Mouse (Mus musculus) embryonic facial prominence, embryonic 10.5 days (tissue): ENCODE measurements at regions not wholly inside any gene's neighbourhood (a gene's known extent, or its start where the extent isn't known, plus 50 kb on each side); places are given as distances from the start of the nearest gene placed in this dataset.
A peak's percentile ranks its signal among the peaks of the same experiment; 100 is the strongest.

Experiments used
- DNase-seq: peaks from one replicate; pipeline ENCODE4 v3.0.0-alpha.2; 2017; ENCODE audit warnings: low spot score
- H3K27ac ChIP-seq: fragments of 300-500 bp; sonication (generic); replicated peaks from 2 replicates; pipeline ENCODE4 v1.5.1; 2016; ENCODE audit warnings: mild to moderate bottlenecking
- H3K27me3 ChIP-seq: fragments of 300-500 bp; sonication (generic); replicated peaks from 2 replicates; pipeline ENCODE4 v1.6.1; 2016; ENCODE audit warnings: low read depth, mild to moderate bottlenecking; ENCODE audit not compliant: poor library complexity, severe bottlenecking
- H3K36me3 ChIP-seq: fragments of 300-500 bp; sonication (generic); replicated peaks from 2 replicates; pipeline ENCODE4 v1.6.1; 2016; ENCODE audit warnings: mild to moderate bottlenecking, moderate library complexity
- H3K4me1 ChIP-seq: fragments of 300-500 bp; sonication (generic); 2 replicates; pipeline ENCODE4 v1.6.1; 2016
- H3K4me3 ChIP-seq: fragments of 300-500 bp; sonication (generic); 2 replicates; pipeline ENCODE4 v1.5.1; 2016; ENCODE audit warnings: mild to moderate bottlenecking, moderate library complexity
- H3K9me3 ChIP-seq: fragments of 300-500 bp; sonication (generic); 2 replicates; pipeline ENCODE4 v1.6.1; 2016; ENCODE audit warnings: mild to moderate bottlenecking
- WGBS: fragments of 180-500 bp; shearing (Covaris S2); methylation state at CpG from one replicate; pipeline ENCODE4 v1.1.7; 2016; 5-methylcytosine and 5-hydroxymethylcytosine counted together

DNA sequence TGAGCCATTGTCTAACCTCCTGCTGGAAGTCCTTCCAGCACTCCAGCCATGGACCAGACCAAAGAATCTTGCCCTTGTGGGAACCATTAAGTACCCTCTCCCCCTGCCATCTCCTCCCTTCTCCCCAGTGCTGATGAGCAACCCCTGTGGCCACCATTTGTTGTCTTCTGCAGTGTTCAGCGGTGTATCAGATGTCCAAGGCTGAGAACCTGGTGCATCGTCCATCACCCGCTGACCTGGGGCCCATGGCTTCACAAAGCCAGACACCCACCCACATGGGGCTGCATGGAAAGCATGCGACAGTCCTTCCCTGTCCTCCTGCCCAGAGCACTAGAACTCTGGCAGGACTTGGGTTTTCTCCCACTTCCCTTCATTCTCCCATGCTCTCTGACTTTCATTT lies 1596.7 kb downstream of the D3Ertd751e start:
- Histone ChIP-seq H3K27me3 (no peaks in the 10 kb centered on the region), H3K36me3 (no peaks in the 10 kb centered on the region), H3K4me3 (no peak overlapping the region), H3K4me1 (no peaks in the 10 kb centered on the region), H3K9me3 (no peaks in the 10 kb centered on the region), H3K27ac (no peak overlapping the region)
- DNase-seq = no peak
- WGBS = 87% methylated on average over 4 of the region's 4 CpGs

DNA sequence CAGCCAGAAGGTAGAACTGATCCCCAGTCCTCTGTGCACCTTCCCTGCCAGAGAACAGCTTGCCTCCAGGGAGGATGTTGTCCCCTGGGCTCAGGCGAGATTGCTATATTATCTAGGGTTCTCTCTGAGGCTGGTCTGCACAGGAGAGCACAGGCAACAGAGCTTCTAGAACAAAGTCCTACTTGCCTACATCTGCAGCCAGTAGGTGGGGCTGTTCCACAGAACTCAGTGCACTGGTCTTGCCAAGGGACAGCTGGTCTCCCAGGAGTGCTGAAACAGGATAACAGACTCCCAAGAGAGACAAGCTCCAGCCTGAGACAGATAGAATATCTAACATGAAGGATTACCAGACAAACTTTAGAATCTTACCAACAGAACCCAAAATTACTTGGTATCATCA lies 1600.5 kb downstream of the D3Ertd751e start:
- WGBS = 85% methylated on average over 1 of the region's 1 CpGs
- H3K27ac ChIP-seq = no peak overlapping the region
- H3K27me3 ChIP-seq = no peaks in the 10 kb centered on the region
- H3K4me1 ChIP-seq = no peaks in the 10 kb centered on the region
- no peaks in the 10 kb centered on the region for H3K9me3 ChIP-seq
- no peak for DNase-seq
- no peaks in the 10 kb centered on the region for H3K36me3 ChIP-seq
- no peak overlapping the region for H3K4me3 ChIP-seq

DNA sequence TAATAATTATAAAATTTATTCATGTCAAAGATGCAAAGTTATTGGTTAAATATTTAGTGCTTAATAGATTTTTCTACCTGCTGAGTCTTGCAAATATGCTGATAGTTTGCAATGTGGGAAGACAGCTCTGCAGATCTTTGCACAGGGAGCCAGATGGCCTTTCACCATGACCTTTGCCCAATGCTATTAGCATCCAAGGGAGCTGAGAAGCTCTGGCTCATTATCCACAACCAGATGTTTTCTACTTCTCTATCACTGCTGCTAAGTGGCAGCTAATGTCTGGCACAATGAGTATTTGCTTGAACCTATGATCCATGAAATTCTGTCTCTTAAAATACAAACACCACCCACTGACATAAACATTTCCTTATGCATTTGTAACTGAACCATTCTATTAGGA lies 1610.4 kb downstream of the D3Ertd751e start:
- no peaks in the 10 kb centered on the region for H3K4me1 ChIP-seq
- DNase-seq = peak; percentile 24
- no peak overlapping the region for H3K4me3 ChIP-seq
- H3K27me3 ChIP-seq = no peaks in the 10 kb centered on the region
- no peaks in the 10 kb centered on the region for H3K9me3 ChIP-seq
- no peaks in the 10 kb centered on the region for H3K36me3 ChIP-seq
- H3K27ac ChIP-seq = no peak overlapping the region

DNA sequence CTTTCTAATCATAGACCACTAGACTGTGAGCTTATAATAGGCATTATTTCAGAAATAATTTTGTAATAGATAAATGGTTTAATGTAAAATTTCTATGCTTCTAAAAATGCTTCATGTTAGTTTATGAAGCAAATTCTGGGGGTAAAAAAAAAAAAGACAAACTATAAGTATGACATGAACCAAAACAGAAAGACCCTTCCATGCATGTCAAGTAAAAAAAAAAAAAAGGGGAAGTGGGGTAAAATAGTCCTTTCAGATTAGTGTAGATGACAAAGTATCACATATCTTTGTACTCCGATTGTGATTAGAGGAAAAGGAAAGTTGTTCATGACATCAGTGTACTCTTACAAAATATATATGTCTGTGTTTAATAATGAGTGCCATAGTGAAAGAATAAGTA lies 1616.1 kb downstream of the D3Ertd751e start:
- Histone ChIP-seq H3K36me3 (no peaks in the 10 kb centered on the region), H3K4me1 (no peaks in the 10 kb centered on the region), H3K27me3 (no peaks in the 10 kb centered on the region), H3K9me3 (no peaks in the 10 kb centered on the region), H3K4me3 (no peak overlapping the region), H3K27ac (no peak overlapping the region)
- 92% methylated on average over 1 of the region's 1 CpGs for WGBS
- DNase-seq = no peak

DNA sequence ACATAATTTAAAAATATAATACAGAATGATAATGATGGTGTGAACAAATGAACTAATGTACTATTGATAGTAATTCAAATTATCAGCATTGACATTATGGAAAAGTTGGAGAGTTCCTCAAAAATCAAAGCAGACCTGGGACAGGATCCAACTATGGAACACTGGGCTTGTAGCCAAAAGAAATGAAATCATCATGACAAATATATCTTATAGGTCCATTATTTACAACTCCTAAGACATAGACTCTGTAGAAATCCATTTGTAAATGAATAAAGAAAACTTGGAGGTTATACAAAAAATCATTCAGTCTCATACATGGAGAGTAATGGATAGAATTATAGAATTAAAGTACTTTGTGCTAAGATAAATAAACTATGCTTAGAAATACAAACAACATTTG lies 1657.5 kb downstream of the D3Ertd751e start:
- no peak for DNase-seq
- H3K9me3 ChIP-seq = no peaks in the 10 kb centered on the region

DNA sequence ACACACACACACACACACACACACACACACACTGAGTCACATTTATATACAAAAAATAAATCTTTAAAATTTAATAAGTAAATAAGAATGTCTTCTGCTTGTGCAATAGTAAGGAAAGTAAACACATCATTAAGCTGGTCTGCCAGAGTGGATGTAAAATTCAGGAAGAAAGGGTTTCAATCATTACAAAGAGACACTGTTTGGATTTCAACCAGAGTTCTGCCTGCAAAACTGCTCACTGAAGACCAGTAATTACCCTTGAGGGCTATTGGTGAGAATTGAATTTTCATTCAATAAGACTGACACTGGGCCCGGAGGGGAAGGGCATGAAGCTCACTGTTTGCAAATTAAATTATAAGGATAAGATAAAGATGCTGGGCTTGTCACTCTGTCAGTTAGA lies 1682.5 kb downstream of the D3Ertd751e start:
- DNase-seq = no peak
- 69% methylated on average over 1 of the region's 1 CpGs for WGBS
- Histone ChIP-seq H3K27ac (no peak overlapping the region), H3K4me3 (no peak overlapping the region), H3K9me3 (no peaks in the 10 kb centered on the region), H3K27me3 (no peaks in the 10 kb centered on the region), H3K4me1 (no peaks in the 10 kb centered on the region), H3K36me3 (no peaks in the 10 kb centered on the region)

More for the DNA sequence above, 1657.5 kb downstream of the D3Ertd751e start:
- Histone ChIP-seq H3K4me3 (no peak overlapping the region), H3K27ac (no peak overlapping the region), H3K36me3 (no peaks in the 10 kb centered on the region), H3K4me1 (no peaks in the 10 kb centered on the region), H3K27me3 (no peaks in the 10 kb centered on the region)

DNA sequence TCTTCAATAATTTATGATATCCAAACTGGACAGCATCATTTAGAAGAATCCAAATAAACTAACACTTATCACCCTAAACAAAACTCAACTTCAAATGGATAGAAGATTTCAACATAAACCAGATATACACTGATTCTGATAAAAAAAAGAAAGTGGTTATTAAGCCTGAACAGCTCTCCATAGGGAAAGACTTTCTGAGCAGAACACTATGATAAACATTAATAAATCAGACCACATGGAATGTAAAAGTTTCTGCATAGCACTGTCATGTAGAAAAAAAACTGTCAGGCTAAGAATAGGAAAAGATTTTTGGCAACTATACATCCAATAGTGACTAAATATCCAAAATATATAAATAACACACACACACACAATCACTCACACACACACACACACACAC lies 1684.3 kb downstream of the D3Ertd751e start:
- no peaks in the 10 kb centered on the region for H3K9me3 ChIP-seq
- no peak overlapping the region for H3K4me3 ChIP-seq
- H3K27ac ChIP-seq = no peak overlapping the region
- H3K36me3 ChIP-seq = no peaks in the 10 kb centered on the region
- H3K4me1 ChIP-seq = no peaks in the 10 kb centered on the region
- H3K27me3 ChIP-seq = no peaks in the 10 kb centered on the region
- DNase-seq = no peak

DNA sequence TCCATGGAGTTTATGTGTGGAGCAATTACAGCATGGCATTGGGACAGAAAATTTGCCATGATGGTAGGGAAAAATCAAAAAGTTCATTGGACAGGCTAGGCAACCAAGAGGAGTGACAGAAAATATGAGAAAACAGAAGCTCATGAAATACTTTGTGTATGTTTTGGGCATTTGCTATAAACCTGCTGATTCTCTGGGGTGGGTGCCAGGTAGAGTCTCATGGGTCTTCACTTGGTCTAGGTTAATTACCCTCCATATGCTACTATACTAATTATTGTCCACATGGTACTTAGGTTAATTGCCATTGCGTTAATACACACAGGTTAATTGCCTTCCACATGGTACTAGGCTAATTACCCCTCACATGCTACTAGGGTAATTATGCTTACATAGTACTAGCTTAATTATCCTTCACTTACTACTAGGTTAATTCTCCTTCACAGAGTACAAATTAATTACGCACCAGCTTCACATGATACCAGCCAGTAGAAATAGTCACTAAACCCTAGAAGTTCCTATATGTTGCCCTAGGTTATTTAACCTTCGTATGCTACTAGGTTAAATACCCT lies 1719.2 kb downstream of the D3Ertd751e start:
- H3K4me3 ChIP-seq = no peak overlapping the region
- H3K9me3 ChIP-seq = no peaks in the 10 kb centered on the region
- DNase-seq = no peak
- H3K27me3 ChIP-seq = no peaks in the 10 kb centered on the region
- WGBS = 81% methylated on average over 3 of the region's 3 CpGs
- H3K4me1 ChIP-seq = no peaks in the 10 kb centered on the region
- H3K36me3 ChIP-seq = no peaks in the 10 kb centered on the region
- no peak overlapping the region for H3K27ac ChIP-seq
